8 mouse cellular contexts compared by ENCODE assay signal in genomic region chr3:55112710-55113415, GRCm38 (mm10). TPM values are rescaled to one million over a fixed set of nuclear protein-coding genes. Genes with fewer than 3 reads are reported as not detected.
A peak's percentile ranks its signal among the peaks of the same experiment; 100 is the strongest.
DNase-seq lines count a peak whose midpoint lies in the region; ATAC-seq lines count a peak whose summit lies in the region.

No protein-coding gene starts in this region.

- H3K9me3 ChIP-seq in intestine, embryonic 16.5 days (ENCODE audit: control insufficient read depth, low read length) = no peaks in the 10 kb centered on the region
- H3K9me3 ChIP-seq in midbrain, embryonic 12.5 days = no peaks in the 10 kb centered on the region

- H3K27me3 ChIP-seq in intestine, embryonic 16.5 days (replicated peaks; ENCODE audit: control insufficient read depth, insufficient read depth, low read length) = no peaks in the 10 kb centered on the region
- no peaks in the 10 kb centered on the region for H3K27me3 ChIP-seq in midbrain, embryonic 12.5 days

- H3K4me3 ChIP-seq in intestine, embryonic 16.5 days (ENCODE audit: low read length) = peak overlapping the region; percentile 88
- H3K4me3 ChIP-seq in midbrain, embryonic 12.5 days = peak overlapping the region; percentile 87

- H3K27ac ChIP-seq in intestine, embryonic 16.5 days (ENCODE audit: low read length) = peak overlapping the region; percentile 92
- peak overlapping the region; percentile 84 for H3K27ac ChIP-seq in midbrain, embryonic 12.5 days (replicated peaks)

- H3K4me2 ChIP-seq in intestine, embryonic 16.5 days (ENCODE audit: low read depth, low read length) = peak overlapping the region; percentile 89
- H3K4me2 ChIP-seq in midbrain, embryonic 12.5 days (replicated peaks) = peak overlapping the region; percentile 71

- no peak for ATAC-seq in intestine, embryonic 16.5 days
- no peak for ATAC-seq in midbrain, embryonic 12.5 days (ENCODE audit: low FRiP score, low read depth)

- WGBS in intestine, embryonic 16.5 days = 34% methylated on average over 16 of the region's 16 CpGs
- WGBS in midbrain, embryonic 12.5 days = 49% methylated on average over 16 of the region's 16 CpGs

- peaks cover 10% of the 10 kb centered on the region for H3K36me3 ChIP-seq in intestine, embryonic 16.5 days (ENCODE audit: control insufficient read depth, insufficient read depth, low read length)
- peaks cover 13% of the 10 kb centered on the region for H3K36me3 ChIP-seq in midbrain, embryonic 12.5 days

- H3K9ac ChIP-seq in intestine, embryonic 16.5 days (ENCODE audit: low read depth, low read length) = peak overlapping the region; percentile 100
- H3K9ac ChIP-seq in midbrain, embryonic 12.5 days (replicated peaks) = peak overlapping the region; percentile 91

- peak; percentile 39 for DNase-seq in A20 (ENCODE audit: low read depth, low spot score)
- peak; percentile 27 for DNase-seq in CD4-positive, CD25-positive, alpha-beta regulatory T cell, adult 2 months (ENCODE audit: low read depth, low spot score)
- DNase-seq in fibroblast of lung, adult 2 months (ENCODE audit: low read depth) = peak; percentile 37
- no peak for DNase-seq in left cerebral cortex, adult 9 months (ENCODE audit: low spot score in 2 of 2)
- no peak for DNase-seq in cerebellum, adult 8-10 months
- no peak for DNase-seq in frontal cortex, postnatal 10 days (ENCODE audit: low spot score in 2 of 2)

- H3K4me1 ChIP-seq in intestine, embryonic 16.5 days (ENCODE audit: control insufficient read depth, insufficient read depth, low read length) = peaks cover 17% of the 10 kb centered on the region
- H3K4me1 ChIP-seq in midbrain, embryonic 12.5 days = peaks cover 22% of the 10 kb centered on the region

RNA-seq across cellular contexts. Expression of gene Spg20, which starts 1.0 kb away (rescaled TPM):
- polyA plus RNA-seq in intestine, embryonic 16.5 days (2015; fragmentation: Nextera tagmentation; extraction: Ambion mirVana) = 31.1 and 34.1 TPM in 2 replicates
- polyA plus RNA-seq in midbrain, embryonic 12.5 days (2016; fragmentation: Nextera tagmentation; extraction: Ambion mirVana) = 35.9 and 37.8 TPM in 2 replicates

RNA-seq across cellular contexts. Expression of gene Ccdc169, which starts 24.3 kb away (rescaled TPM):
- polyA plus RNA-seq in intestine, embryonic 16.5 days (2015; fragmentation: Nextera tagmentation; extraction: Ambion mirVana) = not detected in 2 replicates
- not detected in 2 replicates for polyA plus RNA-seq in midbrain, embryonic 12.5 days (2016; fragmentation: Nextera tagmentation; extraction: Ambion mirVana)

RNA-seq across cellular contexts. Expression of gene Ccna1, which starts 57.6 kb away (rescaled TPM):
- polyA plus RNA-seq in intestine, embryonic 16.5 days (2015; fragmentation: Nextera tagmentation; extraction: Ambion mirVana) = 1.3 and 1.8 TPM in 2 replicates
- polyA plus RNA-seq in midbrain, embryonic 12.5 days (2016; fragmentation: Nextera tagmentation; extraction: Ambion mirVana) = 2.2 and 2.3 TPM in 2 replicates

Comparison
In these comparisons a context has a peak if more than half of its experiments do, and no peak if none do; other contexts are left out.
1. DNase-seq: peak in A20 (single experiment), CD4-positive, CD25-positive, alpha-beta regulatory T cell, adult 2 months (single experiment) and fibroblast of lung, adult 2 months (single experiment); none in left cerebral cortex, adult 9 months (0 of 2), cerebellum, adult 8-10 months (single experiment) and frontal cortex, postnatal 10 days (0 of 2).